Mouse (Mus musculus) E14TG2a.4 (cell line): ENCODE results near the gene Poglut1.

Experiments used
- CTCF ChIP-seq: conservative IDR thresholded peaks from 2 replicates; pipeline ENCODE4 v1.5.1; 2014; ENCODE audit warnings: low read length
- POU5F1 ChIP-seq: IDR thresholded peaks from 2 replicates; pipeline ENCODE4 v1.6.1; 2014; ENCODE audit warnings: low read length, borderline replicate concordance

DNA sequence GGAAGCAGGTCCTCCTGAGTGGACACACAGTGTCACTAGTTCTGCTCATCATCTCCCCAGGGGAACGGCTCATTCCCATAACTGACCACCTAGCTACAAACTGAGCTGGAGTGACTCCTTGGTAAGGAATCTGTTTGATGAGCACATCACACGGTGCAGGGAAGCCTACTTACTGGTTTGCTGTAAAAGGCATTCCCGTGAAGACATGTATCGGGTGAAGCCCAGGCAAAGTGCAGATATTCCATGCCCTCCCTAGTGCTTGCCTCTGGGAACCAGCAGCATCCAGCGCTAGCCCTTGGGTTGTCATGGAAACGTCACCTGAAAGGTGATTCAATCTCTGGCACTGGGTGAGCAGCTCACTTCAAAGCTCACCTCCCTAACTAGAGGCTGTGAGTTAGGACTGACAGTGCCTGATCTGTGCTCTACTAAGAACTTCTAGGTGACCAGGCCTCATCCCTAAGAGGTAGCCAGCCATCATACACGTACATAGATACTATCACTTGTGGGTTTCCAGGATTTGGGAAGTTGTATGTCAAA is 53.4 kb downstream of the Poglut1 start:
- no peak for TF ChIP-seq CTCF
- TF ChIP-seq POU5F1 = no peak
